Mouse (Mus musculus) forebrain, embryonic 14.5 days (tissue): ENCODE data around the gene Pla2g5. TPM values are rescaled to one million over a fixed set of nuclear protein-coding genes. Genes with fewer than 3 reads are reported as not detected.
"Not testable (repeated sequence)": the region's sequence is repeated elsewhere in the genome, so short reads cannot be mapped to it uniquely, and the experiment has no call there.

Source experiments
- ATAC-seq: fragments of 200-750 bp; cut with Nextera tagmentation; 2 replicates; pipeline ENCODE4 v1.8.0; 2017; ENCODE audit warnings: mild to moderate bottlenecking, moderate library complexity
- DNase-seq: peaks from one replicate; pipeline ENCODE4 v3.0.0-alpha.2; 2015; ENCODE audit warnings: low spot score
- H3K27ac ChIP-seq: fragments of 300-500 bp; sonication (generic); 2 replicates; pipeline ENCODE4 v1.5.1; 2014; ENCODE audit warnings: low read depth, mild to moderate bottlenecking, control low read depth, low read length, moderate library complexity
- H3K27me3 ChIP-seq: fragments of 300-500 bp; sonication (generic); replicated peaks from 2 replicates; pipeline ENCODE4 v1.6.1; 2014; ENCODE audit warnings: low read length, control low read depth, mixed read lengths; ENCODE audit not compliant: control insufficient read depth, insufficient read depth
- H3K36me3 ChIP-seq: fragments of 300-500 bp; sonication (generic); 2 replicates; pipeline ENCODE4 v1.6.1; 2014; ENCODE audit warnings: low read length, control low read depth; ENCODE audit not compliant: control insufficient read depth, insufficient read depth
- H3K4me1 ChIP-seq: fragments of 300-500 bp; sonication (generic); 2 replicates; pipeline ENCODE4 v1.6.1; 2014; ENCODE audit warnings: antibody characterized with exemption, low read length, control low read depth; ENCODE audit not compliant: control insufficient read depth, insufficient read depth
- H3K4me2 ChIP-seq: fragments of 300-500 bp; sonication (generic); 2 replicates; pipeline ENCODE4 v1.6.1; 2014; ENCODE audit warnings: mild to moderate bottlenecking, control low read depth, low read length
- H3K4me3 ChIP-seq: fragments of 300-500 bp; sonication (generic); 2 replicates; pipeline ENCODE4 v1.5.1; 2014; ENCODE audit warnings: low read depth, low read length, control low read depth
- H3K9ac ChIP-seq: fragments of 300-500 bp; sonication (generic); 2 replicates; pipeline ENCODE4 v1.6.1; 2014; ENCODE audit warnings: mild to moderate bottlenecking, low read length, control low read depth, moderate library complexity
- H3K9me3 ChIP-seq: fragments of 300-500 bp; sonication (generic); replicated peaks from 2 replicates; pipeline ENCODE4 v1.6.1; 2016; ENCODE audit warnings: low read length, control low read depth, mixed read lengths; ENCODE audit not compliant: control insufficient read depth
- WGBS: fragments of 180-500 bp; shearing (Covaris S2); extraction: QIAGEN DNeasy Blood & Tissue Kit; methylation state at CpG from one replicate; pipeline ENCODE4 v1.1.7; 2014; 5-methylcytosine and 5-hydroxymethylcytosine counted together
- polyA plus RNA-seq: library from polyadenylated mRNA; unstranded; fragments of >200 nt; fragmentation: Nextera tagmentation; extraction: Ambion mirVana; gene quantifications from 2 replicates; pipeline ENCODE4 v1.2.1, GENCODE M21; 2014

Gene Pla2g5
- polyA plus RNA-seq, 1 experiment from 2014 or later: 0.67 TPM

GRCm38 (mm10) chr4:138880811-138881584 is 17.7 kb upstream of the Pla2g5 start:
- ATAC-seq (no peak), DNase-seq (no peak)
- H3K27me3 ChIP-seq: no peaks in the 10 kb centered on the region
- no peak overlapping the region for H3K27ac ChIP-seq
- H3K9me3 ChIP-seq: no peaks in the 10 kb centered on the region
- no peaks in the 10 kb centered on the region for H3K36me3 ChIP-seq
- H3K9ac ChIP-seq: no peak overlapping the region
- no peak overlapping the region for H3K4me2 ChIP-seq
- no peaks in the 10 kb centered on the region for H3K4me1 ChIP-seq
- WGBS: 82% methylated on average over 7 of the region's 7 CpGs
- H3K4me3 ChIP-seq: no peak overlapping the region

GRCm38 (mm10) chr4:138879808-138880207 is 16.5 kb upstream of the Pla2g5 start:
- Histone ChIP-seq H3K9me3 (no peaks in the 10 kb centered on the region), H3K27ac (no peak overlapping the region), H3K4me2 (no peak overlapping the region), H3K4me1 (no peaks in the 10 kb centered on the region), H3K9ac (no peak overlapping the region), H3K36me3 (no peaks in the 10 kb centered on the region), H3K4me3 (no peak overlapping the region), H3K27me3 (no peaks in the 10 kb centered on the region)
- 89% methylated on average over 11 of the region's 11 CpGs for WGBS
- ATAC-seq: no peak
- DNase-seq: no peak

GRCm38 (mm10) chr4:138878783-138879182 is 15.5 kb upstream of the Pla2g5 start:
- Histone ChIP-seq H3K4me2 (no peak overlapping the region), H3K36me3 (no peaks in the 10 kb centered on the region), H3K9me3 (no peaks in the 10 kb centered on the region), H3K4me1 (no peaks in the 10 kb centered on the region), H3K27ac (no peak overlapping the region), H3K27me3 (no peaks in the 10 kb centered on the region), H3K9ac (no peak overlapping the region), H3K4me3 (no peak overlapping the region)
- ATAC-seq: no peak
- 77% methylated on average over 8 of the region's 8 CpGs for WGBS
- DNase-seq: no peak

- no peak within 1 kb of the TSS for H3K4me3 ChIP-seq
- no peak within 1 kb of the TSS for H3K4me2 ChIP-seq
- no peaks in the 10 kb centered on the region for H3K36me3 ChIP-seq
- H3K9me3 ChIP-seq: no peaks in the 10 kb centered on the region
- no peaks in the 10 kb centered on the region for H3K4me1 ChIP-seq
- H3K27ac ChIP-seq: no peak within 1 kb of the TSS
- ATAC-seq (no peak), DNase-seq (no peak)
- no peaks in the 10 kb centered on the region for H3K27me3 ChIP-seq
- 82% methylated on average over 4 of the region's 4 CpGs for WGBS
- H3K9ac ChIP-seq: no peak within 1 kb of the TSS
Observed at GRCm38 (mm10) chr4:138877731-138878130, 14.4 kb upstream of the Pla2g5 start, which contains the start of gene Pla2g2e. Gene Pla2g2e (plus strand): TSS chr4:138877942.

GRCm38 (mm10) chr4:138875986-138876385 is 12.7 kb upstream of the Pla2g5 start:
- H3K4me3 ChIP-seq: no peak overlapping the region
- no peak overlapping the region for H3K4me2 ChIP-seq
- no peaks in the 10 kb centered on the region for H3K27me3 ChIP-seq
- H3K9me3 ChIP-seq: no peaks in the 10 kb centered on the region
- no peak for ATAC-seq
- H3K4me1 ChIP-seq: no peaks in the 10 kb centered on the region
- H3K27ac ChIP-seq: no peak overlapping the region
- WGBS: 95% methylated on average over 2 of the region's 2 CpGs
- H3K9ac ChIP-seq: no peak overlapping the region
- H3K36me3 ChIP-seq: no peaks in the 10 kb centered on the region
- no peak for DNase-seq

GRCm38 (mm10) chr4:138875275-138875674 is 12.0 kb upstream of the Pla2g5 start:
- H3K4me1 ChIP-seq, ATAC-seq, H3K36me3 ChIP-seq, H3K9ac ChIP-seq, H3K27ac ChIP-seq, H3K9me3 ChIP-seq, H3K27me3 ChIP-seq, H3K4me2 ChIP-seq, H3K4me3 ChIP-seq: not testable (repeated sequence)
- peak; percentile 39 for DNase-seq
- WGBS: 77% methylated on average over 2 of the region's 2 CpGs

- no peak for ATAC-seq
- H3K4me2 ChIP-seq: no peak within 1 kb of the TSS
- H3K9ac ChIP-seq: no peak within 1 kb of the TSS
- H3K4me3 ChIP-seq: no peak within 1 kb of the TSS
- DNase-seq: no peak
- no peak within 1 kb of the TSS for H3K27ac ChIP-seq
- 81% methylated on average over 6 of the region's 6 CpGs for WGBS
- no peaks in the 10 kb centered on the region for H3K36me3 ChIP-seq
- H3K4me1 ChIP-seq: no peaks in the 10 kb centered on the region
- H3K27me3 ChIP-seq: no peaks in the 10 kb centered on the region
- H3K9me3 ChIP-seq: no peaks in the 10 kb centered on the region
Observed at GRCm38 (mm10) chr4:138873864-138874263, 10.6 kb upstream of the Pla2g5 start, which contains the start of gene Gm13030. Gene Gm13030 (minus strand): TSS chr4:138873964.

GRCm38 (mm10) chr4:138868666-138869065 is 5.4 kb upstream of the Pla2g5 start:
- H3K36me3 ChIP-seq: no peaks in the 10 kb centered on the region
- no peak for ATAC-seq
- WGBS: 62% methylated on average over 8 of the region's 8 CpGs

GRCm38 (mm10) chr4:138866413-138866812 is 3.1 kb upstream of the Pla2g5 start:
- WGBS: 13% methylated on average over 7 of the region's 7 CpGs
- H3K27me3 ChIP-seq: no peaks in the 10 kb centered on the region
- H3K36me3 ChIP-seq: no peaks in the 10 kb centered on the region
- no peak overlapping the region for H3K9ac ChIP-seq
- ATAC-seq (no peak), DNase-seq (peak; percentile 83)
- no peaks in the 10 kb centered on the region for H3K9me3 ChIP-seq
- no peak overlapping the region for H3K27ac ChIP-seq
- H3K4me2 ChIP-seq: no peak overlapping the region
- no peaks in the 10 kb centered on the region for H3K4me1 ChIP-seq
- H3K4me3 ChIP-seq: no peak overlapping the region

More at GRCm38 (mm10) chr4:138868666-138869065, 5.4 kb upstream of the Pla2g5 start:
- Histone ChIP-seq H3K4me2 (no peak overlapping the region), H3K4me3 (no peak overlapping the region), H3K9ac (no peak overlapping the region), H3K9me3 (no peaks in the 10 kb centered on the region), H3K27me3 (no peaks in the 10 kb centered on the region), H3K4me1 (no peaks in the 10 kb centered on the region), H3K27ac (no peak overlapping the region)
- DNase-seq: no peak
